Mouse (Mus musculus): ENCODE measurements around the gene Cdh12. TPM values are rescaled to one million over a fixed set of nuclear protein-coding genes. Genes with fewer than 3 reads are reported as not detected.

Gene Cdh12
- polyA plus RNA-seq, 1 experiment = not detected

GRCm38 (mm10) chr15:20773423-20773822 is 324.4 kb downstream of the Cdh12 start:
- Histone ChIP-seq H3K4me3 (no peak overlapping the region), H3K36me3 (ENCODE audit: control insufficient read depth, insufficient read depth) (no peaks in the 10 kb centered on the region), H3K79me2 (ENCODE audit: control insufficient read depth, insufficient read depth) (no peaks in the 10 kb centered on the region), H3K27me3 (ENCODE audit: control insufficient read depth, insufficient read depth, insufficient read length) (no peaks in the 10 kb centered on the region), H3ac (ENCODE audit: control insufficient read depth, insufficient read length) (no peak overlapping the region), H3K4me2 (ENCODE audit: low read depth) (no peak overlapping the region)
- no peak for TF ChIP-seq MYOD1 (IDR thresholded peaks at IDR 0.05; ENCODE audit: control insufficient read depth in 1 of 3, insufficient read length in 2 of 3, low read depth in 2 of 3)
- TF ChIP-seq POLR2A (IDR thresholded peaks at IDR 0.05; ENCODE audit: insufficient read length, low read depth) = no peak
- TF ChIP-seq TCF12 (IDR thresholded peaks at IDR 0.05; ENCODE audit: insufficient read depth, poor library complexity, severe bottlenecking) = no peak
- TF ChIP-seq REST (IDR thresholded peaks at IDR 0.05; ENCODE audit: insufficient read depth, insufficient read length) = no peak
- TF ChIP-seq TCF3 (IDR thresholded peaks at IDR 0.05; ENCODE audit: insufficient read length, low read depth) = no peak
- TF ChIP-seq E2F4 (IDR thresholded peaks at IDR 0.05; ENCODE audit: insufficient read depth) = no peak
- no peak for TF ChIP-seq SRF (IDR thresholded peaks at IDR 0.05; ENCODE audit: control insufficient read depth, insufficient read length, low read depth)

- H3K36me3 ChIP-seq (ENCODE audit: control insufficient read depth, insufficient read depth) = no peaks in the 10 kb centered on the region
- TF ChIP-seq SRF (IDR thresholded peaks at IDR 0.05; ENCODE audit: control insufficient read depth, insufficient read length, low read depth) (no peak), MYOG (IDR thresholded peaks at IDR 0.05; ENCODE audit: control insufficient read depth in 1 of 3, insufficient read depth in 1 of 3, insufficient read length in 2 of 3, low read depth in 2 of 3) (peak in 1 of 3 experiments; percentile 25), TCF3 (IDR thresholded peaks at IDR 0.05; ENCODE audit: insufficient read length, low read depth) (no peak), TCF12 (IDR thresholded peaks at IDR 0.05; ENCODE audit: insufficient read depth, poor library complexity, severe bottlenecking) (no peak), POLR2A (IDR thresholded peaks at IDR 0.05; ENCODE audit: insufficient read length, low read depth) (no peak), POLR2AphosphoS2 (IDR thresholded peaks at IDR 0.05; ENCODE audit: insufficient read length, low read depth) (no peak), REST (IDR thresholded peaks at IDR 0.05; ENCODE audit: insufficient read depth, insufficient read length) (no peak), MYOD1 (IDR thresholded peaks at IDR 0.05; ENCODE audit: control insufficient read depth in 1 of 3, insufficient read length in 2 of 3, low read depth in 2 of 3) (peak in 2 of 3 experiments; percentile 51 to 61), CEBPB (IDR thresholded peaks at IDR 0.05; ENCODE audit: insufficient read depth, poor library complexity, severe bottlenecking) (no peak), E2F4 (IDR thresholded peaks at IDR 0.05; ENCODE audit: insufficient read depth) (no peak)
- no peaks in the 10 kb centered on the region for H3K27me3 ChIP-seq (ENCODE audit: control insufficient read depth, insufficient read depth, insufficient read length)
- no peak overlapping the region for H3K4me2 ChIP-seq (ENCODE audit: low read depth)
- no peak overlapping the region for H3K4me3 ChIP-seq
- no peaks in the 10 kb centered on the region for H3K79me2 ChIP-seq (ENCODE audit: control insufficient read depth, insufficient read depth)
- H3ac ChIP-seq (ENCODE audit: control insufficient read depth, insufficient read length) = no peak overlapping the region
Observed at GRCm38 (mm10) chr15:20796999-20797398, 347.9 kb downstream of the Cdh12 start.

- TF ChIP-seq USF1 (IDR thresholded peaks at IDR 0.05; ENCODE audit: low read depth) = no peak
- TF ChIP-seq REST (IDR thresholded peaks at IDR 0.05; ENCODE audit: insufficient read depth, insufficient read length) = no peak
- TF ChIP-seq E2F4 (IDR thresholded peaks at IDR 0.05; ENCODE audit: insufficient read depth) = no peak
- no peak for TF ChIP-seq POLR2AphosphoS2 (IDR thresholded peaks at IDR 0.05; ENCODE audit: insufficient read length, low read depth)
- no peak for TF ChIP-seq MAX (IDR thresholded peaks at IDR 0.05; ENCODE audit: low read depth)
- TF ChIP-seq TCF3 (IDR thresholded peaks at IDR 0.05; ENCODE audit: insufficient read length, low read depth) = no peak
- TF ChIP-seq CEBPB (IDR thresholded peaks at IDR 0.05; ENCODE audit: insufficient read depth, poor library complexity, severe bottlenecking) = no peak
- H3K36me3 ChIP-seq (ENCODE audit: control insufficient read depth, insufficient read depth) = no peaks in the 10 kb centered on the region
- no peaks in the 10 kb centered on the region for H3K27me3 ChIP-seq (ENCODE audit: control insufficient read depth, insufficient read depth, insufficient read length)
- no peak overlapping the region for H3K4me2 ChIP-seq (ENCODE audit: low read depth)
- no peak overlapping the region for H3K4me3 ChIP-seq
- H3K79me2 ChIP-seq (ENCODE audit: control insufficient read depth, insufficient read depth) = no peaks in the 10 kb centered on the region
- no peak overlapping the region for H3ac ChIP-seq (ENCODE audit: control insufficient read depth, insufficient read length)
Observed at GRCm38 (mm10) chr15:20798541-20798940, 349.5 kb downstream of the Cdh12 start.

GRCm38 (mm10) chr15:20835887-20836286 is 386.8 kb downstream of the Cdh12 start:
- TF ChIP-seq POLR2A (IDR thresholded peaks at IDR 0.05; ENCODE audit: insufficient read length, low read depth) (no peak), MYOG (IDR thresholded peaks at IDR 0.05; ENCODE audit: control insufficient read depth in 1 of 3, insufficient read depth in 1 of 3, insufficient read length in 2 of 3, low read depth in 2 of 3) (no peak), TCF12 (IDR thresholded peaks at IDR 0.05; ENCODE audit: insufficient read depth, poor library complexity, severe bottlenecking) (no peak), TCF3 (IDR thresholded peaks at IDR 0.05; ENCODE audit: insufficient read length, low read depth) (no peak), USF1 (IDR thresholded peaks at IDR 0.05; ENCODE audit: low read depth) (no peak), MYOD1 (IDR thresholded peaks at IDR 0.05; ENCODE audit: control insufficient read depth in 1 of 3, insufficient read length in 2 of 3, low read depth in 2 of 3) (no peak), SRF (IDR thresholded peaks at IDR 0.05; ENCODE audit: control insufficient read depth, insufficient read length, low read depth) (no peak), POLR2AphosphoS2 (IDR thresholded peaks at IDR 0.05; ENCODE audit: insufficient read length, low read depth) (no peak), REST (IDR thresholded peaks at IDR 0.05; ENCODE audit: insufficient read depth, insufficient read length) (no peak), CEBPB (IDR thresholded peaks at IDR 0.05; ENCODE audit: insufficient read depth, poor library complexity, severe bottlenecking) (no peak), E2F4 (IDR thresholded peaks at IDR 0.05; ENCODE audit: insufficient read depth) (no peak), MAX (IDR thresholded peaks at IDR 0.05; ENCODE audit: low read depth) (no peak)
- Histone ChIP-seq H3ac (ENCODE audit: control insufficient read depth, insufficient read length) (no peak overlapping the region), H3K4me2 (ENCODE audit: low read depth) (no peak overlapping the region), H3K36me3 (ENCODE audit: control insufficient read depth, insufficient read depth) (no peaks in the 10 kb centered on the region), H3K4me3 (no peak overlapping the region), H3K79me2 (ENCODE audit: control insufficient read depth, insufficient read depth) (no peaks in the 10 kb centered on the region), H3K27me3 (ENCODE audit: control insufficient read depth, insufficient read depth, insufficient read length) (no peaks in the 10 kb centered on the region)

GRCm38 (mm10) chr15:20836991-20837390 is 387.9 kb downstream of the Cdh12 start:
- TF ChIP-seq REST (IDR thresholded peaks at IDR 0.05; ENCODE audit: insufficient read depth, insufficient read length) = no peak
- H3K4me2 ChIP-seq (ENCODE audit: low read depth) = no peak overlapping the region
- no peaks in the 10 kb centered on the region for H3K36me3 ChIP-seq (ENCODE audit: control insufficient read depth, insufficient read depth)
- no peaks in the 10 kb centered on the region for H3K27me3 ChIP-seq (ENCODE audit: control insufficient read depth, insufficient read depth, insufficient read length)
- H3K79me2 ChIP-seq (ENCODE audit: control insufficient read depth, insufficient read depth) = no peaks in the 10 kb centered on the region
- H3K4me3 ChIP-seq = no peak overlapping the region
- H3ac ChIP-seq (ENCODE audit: control insufficient read depth, insufficient read length) = no peak overlapping the region
